Mouse (Mus musculus): ENCODE measurements around the gene Gm10644. TPM values are rescaled to one million over a fixed set of nuclear protein-coding genes. Genes with fewer than 3 reads are reported as not detected.

The Gm10644 gene
- polyA plus RNA-seq (2012; ENCODE audit: insufficient read depth, insufficient read length, missing spikeins), result 0.98 and 1.3 TPM in 2 replicates

DNA sequence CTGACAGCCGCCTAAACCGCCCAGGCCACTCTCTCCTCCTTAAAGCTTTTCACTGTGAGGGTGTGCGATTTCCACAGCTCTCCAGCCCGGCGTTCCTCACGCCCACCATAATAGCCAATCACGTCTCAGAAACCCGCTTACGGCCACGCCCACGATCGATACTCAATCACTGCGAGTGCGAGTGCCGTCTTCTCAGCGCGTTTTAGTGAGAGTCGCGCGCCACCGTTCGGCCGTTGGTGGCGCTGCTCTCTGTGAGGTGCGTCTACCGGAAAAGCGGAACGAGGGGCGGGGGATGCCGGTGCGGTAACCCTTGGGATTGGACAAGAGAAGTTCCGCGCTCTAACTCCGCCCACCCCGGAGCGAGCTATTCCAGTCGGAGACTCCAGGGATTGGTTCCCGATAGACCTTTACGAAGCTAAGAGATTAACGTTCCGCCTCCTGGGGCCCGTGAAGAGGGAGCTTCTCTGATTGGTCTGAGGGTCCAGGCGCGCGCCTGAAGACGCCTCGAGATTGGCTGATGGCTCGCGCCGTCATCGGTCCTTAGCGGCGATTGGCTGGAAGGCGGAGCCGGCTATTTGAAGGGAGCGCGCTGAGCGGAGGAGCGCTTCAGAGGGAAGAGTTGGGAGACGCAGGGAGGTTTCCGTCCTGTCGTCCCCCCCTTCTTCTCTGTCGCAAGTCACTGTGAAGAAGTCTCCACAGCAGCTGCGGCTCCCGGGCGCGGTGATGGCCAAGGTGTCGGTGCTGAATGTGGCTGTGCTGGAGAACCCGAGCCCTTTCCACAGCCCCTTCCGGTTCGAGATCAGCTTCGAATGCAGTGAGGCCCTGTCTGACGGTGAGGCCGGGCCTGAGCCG is at the start of gene Gm10644, which contains the start of gene Asf1b:
Gm10644 (minus strand) TSS at position 100 of the 852 bp plus-strand sequence.
Asf1b (plus strand) TSS at position 402 of the 852 bp plus-strand sequence.
- peak within 1 kb of the TSS; percentile 77 for H3K4me3 ChIP-seq (ENCODE audit: insufficient read depth, low read length)
- H3K4me1 ChIP-seq (ENCODE audit: control insufficient read depth, insufficient read depth, low read length), result peaks cover 7% of the 10 kb centered on the region
- peak; percentile 11; the same call in 1 of the 2 replicates for TF ChIP-seq CTCF (IDR thresholded peaks at IDR 0.05; ENCODE audit: low read depth, low read length)
- no peak; the same call in 1 of the 2 replicates for TF ChIP-seq POLR2A (IDR thresholded peaks at IDR 0.05; ENCODE audit: borderline replicate concordance, low read depth, low read length)
- no peak within 1 kb of the TSS for H3K27ac ChIP-seq (ENCODE audit: insufficient read depth, low read depth, low read length)

DNA sequence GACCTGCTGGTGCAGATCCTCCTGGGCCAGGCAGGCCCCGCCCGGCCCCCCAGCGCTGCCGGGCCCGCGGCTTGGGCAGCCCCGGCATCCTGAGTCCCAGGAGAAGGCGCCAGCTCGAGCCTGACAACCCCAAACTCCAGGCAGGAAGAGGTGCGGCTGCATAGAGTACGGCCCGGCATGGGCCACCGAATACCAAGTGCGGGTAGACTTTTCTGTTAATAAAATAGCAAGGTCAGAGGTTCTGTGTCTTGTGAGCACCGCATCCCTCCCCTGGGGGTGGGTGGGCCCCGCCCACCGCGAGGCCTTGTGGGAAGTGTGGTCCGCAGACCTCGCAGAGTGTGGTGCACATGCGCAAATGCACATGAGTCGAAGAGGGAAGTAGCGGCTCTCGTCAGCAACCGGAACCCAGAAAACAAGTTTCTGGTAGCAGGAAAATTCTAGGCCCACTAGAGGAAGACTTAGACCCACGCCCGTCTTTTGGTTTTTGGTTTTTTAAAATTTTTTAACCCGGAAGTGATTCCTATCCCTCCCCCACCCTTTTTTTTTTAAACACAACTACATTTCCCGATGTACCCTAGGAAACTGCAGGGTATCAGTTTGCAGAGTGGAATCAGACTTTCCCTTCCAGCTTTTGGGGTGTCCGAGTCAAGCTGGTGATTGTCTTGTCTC is 49.7 kb upstream of the Gm10644 start:
- Histone ChIP-seq H3K4me1 (ENCODE audit: control insufficient read depth, insufficient read depth, low read length) (peaks cover 17% of the 10 kb centered on the region), H3K27ac (ENCODE audit: insufficient read depth, low read depth, low read length) (peak overlapping the region; percentile 95), H3K4me3 (ENCODE audit: insufficient read depth, low read length) (peak overlapping the region; percentile 69)
- TF ChIP-seq CTCF (IDR thresholded peaks at IDR 0.05; ENCODE audit: low read depth, low read length) (no peak), POLR2A (IDR thresholded peaks at IDR 0.05; ENCODE audit: borderline replicate concordance, low read depth, low read length) (0 out of 2 replicates have a peak, but pooled peaks have one; percentile 50)

DNA sequence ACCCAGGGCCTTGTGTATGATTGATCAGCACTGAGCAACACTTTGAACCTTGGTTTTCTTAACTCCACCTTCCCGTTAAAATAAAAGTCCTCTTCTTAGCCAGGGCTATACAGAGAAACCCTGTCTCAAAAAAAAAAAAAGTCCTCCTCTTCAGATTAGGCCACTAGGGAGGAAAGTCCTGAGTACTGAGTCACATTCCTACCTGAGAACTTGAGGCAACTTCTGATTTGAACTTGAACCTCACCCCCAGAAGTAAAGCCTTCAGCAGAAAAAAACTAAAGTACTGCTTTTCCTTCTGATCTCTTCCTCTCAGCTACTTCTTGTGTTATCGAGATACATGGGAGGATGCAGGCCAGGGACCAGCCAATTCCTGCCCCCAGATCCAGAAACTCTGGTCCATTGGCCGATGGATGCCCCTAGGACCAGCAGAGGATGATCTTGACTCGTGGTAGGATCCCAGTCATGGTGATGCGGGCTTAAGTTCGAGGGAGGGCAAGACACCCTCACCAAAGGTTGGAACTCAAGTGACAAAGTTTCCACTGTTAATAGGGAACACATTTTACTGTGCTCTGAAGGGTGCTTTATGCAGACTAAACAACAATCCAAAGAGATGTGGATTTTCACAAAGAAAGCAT is 48.7 kb upstream of the Gm10644 start:
- Histone ChIP-seq H3K27ac (ENCODE audit: insufficient read depth, low read depth, low read length) (peak overlapping the region; percentile 75; the same call in 1 of the 2 replicates), H3K4me3 (ENCODE audit: insufficient read depth, low read length) (peak overlapping the region; percentile 69), H3K4me1 (ENCODE audit: control insufficient read depth, insufficient read depth, low read length) (peaks cover 21% of the 10 kb centered on the region)
- TF ChIP-seq POLR2A (IDR thresholded peaks at IDR 0.05; ENCODE audit: borderline replicate concordance, low read depth, low read length) (no peak), CTCF (IDR thresholded peaks at IDR 0.05; ENCODE audit: low read depth, low read length) (no peak)

DNA sequence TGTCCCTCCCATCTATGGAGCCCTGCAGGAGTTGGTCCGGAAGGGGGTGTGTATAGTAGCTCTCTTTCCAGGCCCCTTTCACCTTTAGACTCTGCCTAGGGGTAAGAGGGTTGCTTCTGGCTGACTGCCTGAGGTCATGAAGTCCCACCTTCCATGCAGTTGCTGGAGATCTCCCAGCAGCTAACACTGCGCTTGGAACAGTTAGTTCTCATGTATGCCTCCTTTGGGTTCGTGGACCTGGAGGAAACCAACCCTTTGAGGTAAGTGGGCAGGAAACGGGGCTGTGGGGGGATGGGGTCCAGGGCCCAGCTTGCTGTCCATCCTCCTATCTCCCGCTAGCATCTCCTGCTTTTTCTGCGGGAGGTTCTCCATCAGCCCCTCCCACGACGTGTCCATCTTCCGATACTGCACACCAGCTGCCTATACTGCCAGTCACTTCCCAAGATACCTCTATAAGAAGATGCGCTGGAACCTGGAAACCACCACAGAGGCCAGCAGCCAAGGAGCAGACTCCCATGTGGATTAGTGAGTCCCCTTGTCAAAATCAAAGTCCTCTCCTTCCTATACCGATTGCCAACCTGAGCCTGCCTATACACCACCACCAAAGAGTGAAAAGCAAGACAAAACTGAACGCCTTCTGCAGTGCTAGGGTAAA is 48.1 kb upstream of the Gm10644 start:
- Histone ChIP-seq H3K27ac (ENCODE audit: insufficient read depth, low read depth, low read length) (no peak overlapping the region), H3K4me3 (ENCODE audit: insufficient read depth, low read length) (no peak overlapping the region), H3K4me1 (ENCODE audit: control insufficient read depth, insufficient read depth, low read length) (peaks cover 21% of the 10 kb centered on the region)
- no peak for TF ChIP-seq CTCF (IDR thresholded peaks at IDR 0.05; ENCODE audit: low read depth, low read length)
- no peak for TF ChIP-seq POLR2A (IDR thresholded peaks at IDR 0.05; ENCODE audit: borderline replicate concordance, low read depth, low read length)

DNA sequence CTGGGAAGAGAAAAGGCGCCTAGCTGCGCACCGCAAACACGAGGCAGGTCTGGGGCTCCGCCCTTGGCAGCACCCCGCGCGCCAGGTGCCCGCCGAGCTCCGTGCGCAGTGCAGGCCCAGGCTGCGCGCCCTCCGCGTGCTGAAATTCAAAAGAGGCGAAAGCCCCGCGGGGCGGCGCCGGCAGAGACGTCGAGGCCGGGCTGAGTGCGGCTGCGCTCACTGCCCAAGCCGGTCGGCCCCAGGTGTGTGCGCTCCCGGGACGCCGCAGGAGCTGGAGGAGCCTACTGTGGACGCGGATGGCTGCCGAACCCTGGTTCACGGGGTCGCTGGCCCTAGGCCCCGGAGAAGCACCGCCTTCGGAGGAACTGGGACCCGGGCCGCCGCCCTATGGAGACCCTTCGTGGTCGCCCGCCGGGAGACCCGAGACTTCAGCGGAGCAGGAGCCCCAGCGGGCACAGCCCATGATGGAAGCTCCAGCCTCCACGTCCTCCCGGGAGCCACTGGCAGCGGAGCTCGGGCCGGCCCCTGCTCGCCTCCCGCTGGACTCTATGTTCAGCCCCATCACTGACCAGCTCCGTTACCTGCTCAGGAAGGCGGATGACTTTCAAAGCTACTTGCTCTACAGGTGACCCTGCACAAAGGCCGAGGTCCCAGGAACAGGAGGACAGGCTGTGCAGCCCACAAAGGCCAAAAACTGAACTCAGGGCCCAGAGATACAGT is 46.4 kb upstream of the Gm10644 start, which contains the start of gene 1700067K01Rik:
1700067K01Rik (plus strand) TSS at position 222 of the 720 bp plus-strand sequence.
- TF ChIP-seq CTCF (IDR thresholded peaks at IDR 0.05; ENCODE audit: low read depth, low read length), result no peak
- TF ChIP-seq POLR2A (IDR thresholded peaks at IDR 0.05; ENCODE audit: borderline replicate concordance, low read depth, low read length), result no peak
- peaks cover 21% of the 10 kb centered on the region for H3K4me1 ChIP-seq (ENCODE audit: control insufficient read depth, insufficient read depth, low read length)
- H3K4me3 ChIP-seq (ENCODE audit: insufficient read depth, low read length), result no peak within 1 kb of the TSS
- H3K27ac ChIP-seq (ENCODE audit: insufficient read depth, low read depth, low read length), result no peak within 1 kb of the TSS

DNA sequence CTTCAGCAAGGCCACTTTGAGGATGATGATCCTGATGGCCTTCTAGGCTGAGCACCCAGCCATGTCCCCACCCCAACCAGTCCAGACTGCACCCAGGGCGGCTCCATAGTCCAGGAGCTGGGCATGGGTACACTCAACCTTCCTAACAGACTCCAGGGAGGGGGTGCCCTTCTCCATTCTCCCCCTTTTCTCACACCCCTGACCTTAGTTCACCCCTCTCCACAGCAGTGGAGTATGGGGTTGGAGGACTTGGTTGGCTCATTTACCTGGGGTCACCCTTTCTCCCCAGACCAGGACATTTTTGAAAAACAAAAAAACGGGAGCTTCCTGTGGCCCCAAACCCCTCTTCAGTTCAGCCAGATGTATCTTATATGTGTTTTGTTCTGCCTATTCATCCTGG is 44.8 kb upstream of the Gm10644 start:
- H3K4me3 ChIP-seq (ENCODE audit: insufficient read depth, low read length), result no peak overlapping the region
- peaks cover 14% of the 10 kb centered on the region for H3K4me1 ChIP-seq (ENCODE audit: control insufficient read depth, insufficient read depth, low read length)
- H3K27ac ChIP-seq (ENCODE audit: insufficient read depth, low read depth, low read length), result no peak overlapping the region
- no peak for TF ChIP-seq POLR2A (IDR thresholded peaks at IDR 0.05; ENCODE audit: borderline replicate concordance, low read depth, low read length)
- TF ChIP-seq CTCF (IDR thresholded peaks at IDR 0.05; ENCODE audit: low read depth, low read length), result no peak

DNA sequence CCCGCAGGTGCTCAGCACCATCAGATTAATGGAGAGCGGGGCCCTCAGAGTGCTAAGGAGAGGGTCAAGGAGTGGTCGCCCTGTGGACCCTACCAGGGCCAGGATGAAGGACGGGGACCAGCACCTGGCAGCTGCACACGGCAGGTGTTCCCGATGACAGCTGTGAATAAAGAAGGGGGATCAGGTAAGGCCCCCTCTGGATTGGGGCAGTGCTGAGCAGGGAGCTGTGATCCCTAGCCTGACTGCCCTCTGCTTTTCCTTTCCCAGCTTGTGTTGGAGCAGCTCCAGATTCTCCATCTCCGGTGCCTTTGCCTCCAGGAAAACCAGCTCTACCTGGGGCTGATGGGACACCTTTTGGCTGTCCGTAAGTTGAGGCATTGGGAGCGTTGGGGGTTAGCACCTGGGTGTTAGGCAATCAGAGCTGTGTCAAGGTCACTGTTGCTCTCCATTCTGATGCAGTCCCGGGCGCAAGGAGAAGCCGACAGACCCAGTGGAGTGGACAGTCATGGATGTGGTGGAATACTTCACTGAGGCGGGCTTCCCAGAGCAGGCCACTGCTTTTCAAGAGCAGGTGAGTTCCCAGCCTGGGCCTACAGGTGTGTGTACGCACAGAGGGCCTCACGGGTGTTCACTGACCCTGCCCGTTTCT is 44.2 kb upstream of the Gm10644 start:
- Histone ChIP-seq H3K27ac (ENCODE audit: insufficient read depth, low read depth, low read length) (no peak overlapping the region), H3K4me3 (ENCODE audit: insufficient read depth, low read length) (peak overlapping the region; percentile 67), H3K4me1 (ENCODE audit: control insufficient read depth, insufficient read depth, low read length) (peaks cover 20% of the 10 kb centered on the region)
- TF ChIP-seq POLR2A (IDR thresholded peaks at IDR 0.05; ENCODE audit: borderline replicate concordance, low read depth, low read length), result no peak
- TF ChIP-seq CTCF (IDR thresholded peaks at IDR 0.05; ENCODE audit: low read depth, low read length), result no peak
